Mouse (Mus musculus): ENCODE measurements around the gene Rab15. TPM values are rescaled to one million over a fixed set of nuclear protein-coding genes. Genes with fewer than 3 reads are reported as not detected.
A peak's percentile ranks its signal among the peaks of the same experiment; 100 is the strongest.
"Not testable (repeated sequence)": the region's sequence is repeated elsewhere in the genome, so short reads cannot be mapped to it uniquely, and the experiment has no call there.

The Rab15 gene
- polyA plus RNA-seq, 1 experiment from 2014 or later = 6.3 TPM

- DNase-seq (ENCODE audit: low spot score) = no peak
- Histone ChIP-seq H3K27me3 (ENCODE audit: insufficient read depth, poor library complexity, severe bottlenecking) (peaks cover 26% of the 10 kb centered on the region), H3K4me1 (0 out of 2 replicates have a peak, but pooled peaks cover 3% of the 10 kb centered on the region), H3K36me3 (no peaks in the 10 kb centered on the region), H3K27ac (no peak overlapping the region), H3K4me3 (no peak overlapping the region), H3K9me3 (no peaks in the 10 kb centered on the region)
- 68% methylated on average over 2 of the region's 2 CpGs for WGBS
Observed at GRCm38 (mm10) chr12:76814120-76814519, 8.6 kb downstream of the Rab15 start.

GRCm38 (mm10) chr12:76813543-76813942, 9.2 kb downstream of the Rab15 start:
- peaks cover 20% of the 10 kb centered on the region; the same call in 1 of the 2 replicates for H3K27me3 ChIP-seq (ENCODE audit: insufficient read depth, poor library complexity, severe bottlenecking)
- H3K4me1 ChIP-seq = 0 out of 2 replicates have a peak, but pooled peaks cover 3% of the 10 kb centered on the region
- no peaks in the 10 kb centered on the region for H3K9me3 ChIP-seq
- H3K27ac ChIP-seq = no peak overlapping the region
- no peaks in the 10 kb centered on the region for H3K36me3 ChIP-seq
- H3K4me3 ChIP-seq = no peak overlapping the region
- 53% methylated on average over 10 of the region's 10 CpGs for WGBS
- DNase-seq (ENCODE audit: low spot score) = no peak

- 0 out of 2 replicates have a peak, but pooled peaks cover 2% of the 10 kb centered on the region for H3K27me3 ChIP-seq (ENCODE audit: insufficient read depth, poor library complexity, severe bottlenecking)
- no peak overlapping the region for H3K4me3 ChIP-seq
- no peak for DNase-seq (ENCODE audit: low spot score)
- H3K9me3 ChIP-seq = no peaks in the 10 kb centered on the region
- H3K36me3 ChIP-seq = no peaks in the 10 kb centered on the region
- no peaks in the 10 kb centered on the region for H3K4me1 ChIP-seq
- no peak overlapping the region for H3K27ac ChIP-seq
- 79% methylated on average over 4 of the region's 4 CpGs for WGBS
Observed at GRCm38 (mm10) chr12:76811006-76811405, 11.7 kb downstream of the Rab15 start.

GRCm38 (mm10) chr12:76810491-76810890, 12.2 kb downstream of the Rab15 start:
- Histone ChIP-seq H3K27ac (no peak overlapping the region), H3K4me3 (no peak overlapping the region), H3K4me1 (no peaks in the 10 kb centered on the region), H3K36me3 (no peaks in the 10 kb centered on the region), H3K27me3 (ENCODE audit: insufficient read depth, poor library complexity, severe bottlenecking) (peaks cover 1% of the 10 kb centered on the region; the same call in 1 of the 2 replicates), H3K9me3 (no peaks in the 10 kb centered on the region)
- no peak for DNase-seq (ENCODE audit: low spot score)
- 84% methylated on average over 5 of the region's 5 CpGs for WGBS

GRCm38 (mm10) chr12:76807796-76808195, 14.9 kb downstream of the Rab15 start:
- peaks cover 11% of the 10 kb centered on the region; the same call in 1 of the 2 replicates for H3K4me1 ChIP-seq
- no peak overlapping the region for H3K4me3 ChIP-seq
- no peak for DNase-seq (ENCODE audit: low spot score)
- 69% methylated on average over 10 of the region's 10 CpGs for WGBS
- H3K36me3 ChIP-seq = no peaks in the 10 kb centered on the region
- H3K27ac ChIP-seq = no peak overlapping the region
- peaks cover 10% of the 10 kb centered on the region; the same call in 1 of the 2 replicates for H3K27me3 ChIP-seq (ENCODE audit: insufficient read depth, poor library complexity, severe bottlenecking)
- no peaks in the 10 kb centered on the region for H3K9me3 ChIP-seq

- Histone ChIP-seq H3K36me3 (no peaks in the 10 kb centered on the region), H3K4me1 (peaks cover 13% of the 10 kb centered on the region), H3K27me3 (ENCODE audit: insufficient read depth, poor library complexity, severe bottlenecking) (peaks cover 20% of the 10 kb centered on the region), H3K9me3 (no peaks in the 10 kb centered on the region), H3K27ac (no peak overlapping the region), H3K4me3 (no peak overlapping the region)
- no peak for DNase-seq (ENCODE audit: low spot score)
- 86% methylated on average over 10 of the region's 10 CpGs for WGBS
Observed at GRCm38 (mm10) chr12:76805056-76805811, 17.5 kb downstream of the Rab15 start.

GRCm38 (mm10) chr12:76803700-76804252, 18.9 kb downstream of the Rab15 start:
- H3K4me1 ChIP-seq = peaks cover 25% of the 10 kb centered on the region
- no peaks in the 10 kb centered on the region for H3K9me3 ChIP-seq
- WGBS = 51% methylated on average over 7 of the region's 7 CpGs
- no peak overlapping the region for H3K4me3 ChIP-seq
- H3K36me3 ChIP-seq = no peaks in the 10 kb centered on the region
- no peak for DNase-seq (ENCODE audit: low spot score)
- 0 out of 2 replicates have a peak overlapping the region, but pooled peaks have one; percentile 29 for H3K27ac ChIP-seq
- H3K27me3 ChIP-seq (ENCODE audit: insufficient read depth, poor library complexity, severe bottlenecking) = peaks cover 33% of the 10 kb centered on the region

GRCm38 (mm10) chr12:76803028-76803427, 19.7 kb downstream of the Rab15 start:
- 66% methylated on average over 10 of the region's 10 CpGs for WGBS

GRCm38 (mm10) chr12:76798008-76798720, 24.5 kb downstream of the Rab15 start:
- Histone ChIP-seq H3K9me3 (no peaks in the 10 kb centered on the region), H3K27ac (no peak overlapping the region), H3K36me3 (no peaks in the 10 kb centered on the region), H3K4me1 (peaks cover 18% of the 10 kb centered on the region), H3K4me3 (no peak overlapping the region), H3K27me3 (ENCODE audit: insufficient read depth, poor library complexity, severe bottlenecking) (peaks cover 30% of the 10 kb centered on the region)
- DNase-seq (ENCODE audit: low spot score) = no peak
- 74% methylated on average over 5 of the region's 5 CpGs for WGBS

More at GRCm38 (mm10) chr12:76803028-76803427, 19.7 kb downstream of the Rab15 start:
- H3K36me3 ChIP-seq = no peaks in the 10 kb centered on the region
- H3K4me3 ChIP-seq = no peak overlapping the region
- DNase-seq (ENCODE audit: low spot score) = no peak
- H3K4me1 ChIP-seq = peaks cover 25% of the 10 kb centered on the region
- H3K9me3 ChIP-seq = no peaks in the 10 kb centered on the region
- 0 out of 2 replicates have a peak overlapping the region, but pooled peaks have one; percentile 4 for H3K27ac ChIP-seq
- H3K27me3 ChIP-seq (ENCODE audit: insufficient read depth, poor library complexity, severe bottlenecking) = peaks cover 40% of the 10 kb centered on the region

- H3K27ac ChIP-seq = no peak overlapping the region
- 65% methylated on average over 7 of the region's 7 CpGs for WGBS
- no peak for DNase-seq (ENCODE audit: low spot score)
- no peaks in the 10 kb centered on the region for H3K9me3 ChIP-seq
- peaks cover 15% of the 10 kb centered on the region; the same call in 1 of the 2 replicates for H3K4me1 ChIP-seq
- no peak overlapping the region for H3K4me3 ChIP-seq
- no peaks in the 10 kb centered on the region for H3K36me3 ChIP-seq
- peaks cover 30% of the 10 kb centered on the region for H3K27me3 ChIP-seq (ENCODE audit: insufficient read depth, poor library complexity, severe bottlenecking)
Observed at GRCm38 (mm10) chr12:76796938-76797539, 25.7 kb downstream of the Rab15 start.

GRCm38 (mm10) chr12:76795350-76795749, 27.4 kb downstream of the Rab15 start, which contains the start of gene Gpx2:
Gene Gpx2, minus strand, starts transcription at chr12:76795554.
- Histone ChIP-seq H3K27ac (no peak within 1 kb of the TSS), H3K27me3 (ENCODE audit: insufficient read depth, poor library complexity, severe bottlenecking) (peaks cover 20% of the 10 kb centered on the region), H3K4me3 (no peak within 1 kb of the TSS), H3K36me3 (no peaks in the 10 kb centered on the region), H3K4me1 (peaks cover 27% of the 10 kb centered on the region), H3K9me3 (no peaks in the 10 kb centered on the region)
- no peak for DNase-seq (ENCODE audit: low spot score)
- 81% methylated on average over 5 of the region's 5 CpGs for WGBS

- H3K4me1 ChIP-seq = peaks cover 18% of the 10 kb centered on the region
- 45% methylated on average over 14 of the region's 14 CpGs for WGBS
- not testable (repeated sequence) for H3K27ac ChIP-seq; H3K4me3 ChIP-seq; DNase-seq (ENCODE audit: low spot score); H3K36me3 ChIP-seq; H3K27me3 ChIP-seq (ENCODE audit: insufficient read depth, poor library complexity, severe bottlenecking); H3K9me3 ChIP-seq
Observed at GRCm38 (mm10) chr12:76792540-76792939, 30.2 kb downstream of the Rab15 start.
